Mouse (Mus musculus) limb, embryonic 12.5 days (tissue): ENCODE measurements at regions not wholly inside any gene's neighbourhood (a gene's known extent, or its start where the extent isn't known, plus 50 kb on each side); places are given as distances from the start of the nearest gene placed in this dataset.

Experiments
- ATAC-seq: fragments of 200-750 bp; cut with Nextera tagmentation; 2 replicates; pipeline ENCODE4 v1.8.0; 2017; ENCODE audit warnings: low read depth, moderate TSS enrichment; ENCODE audit not compliant: insufficient number of reproducible peaks, insufficient read depth, low FRiP score, low TSS enrichment
- H3K27ac ChIP-seq: fragments of 300-500 bp; sonication (generic); 2 replicates; pipeline ENCODE4 v1.5.1; 2016; ENCODE audit warnings: mild to moderate bottlenecking, moderate library complexity
- H3K27me3 ChIP-seq: fragments of 300-500 bp; sonication (generic); 2 replicates; pipeline ENCODE4 v1.6.1; 2016; ENCODE audit warnings: mild to moderate bottlenecking, moderate library complexity
- H3K36me3 ChIP-seq: fragments of 300-500 bp; sonication (generic); 2 replicates; pipeline ENCODE4 v1.6.1; 2016; ENCODE audit warnings: mild to moderate bottlenecking, moderate library complexity
- H3K4me1 ChIP-seq: fragments of 300-500 bp; sonication (generic); replicated peaks from 2 replicates; pipeline ENCODE4 v1.6.1; 2016
- H3K4me2 ChIP-seq: fragments of 300-500 bp; sonication (generic); 2 replicates; pipeline ENCODE4 v1.6.1; 2016; ENCODE audit warnings: mild to moderate bottlenecking, moderate library complexity
- H3K4me3 ChIP-seq: fragments of 300-500 bp; sonication (generic); replicated peaks from 2 replicates; pipeline ENCODE4 v1.5.1; 2016; ENCODE audit warnings: mild to moderate bottlenecking
- H3K9ac ChIP-seq: fragments of 300-500 bp; sonication (generic); replicated peaks from 2 replicates; pipeline ENCODE4 v1.6.1; 2016; ENCODE audit warnings: mild to moderate bottlenecking, moderate library complexity
- H3K9me3 ChIP-seq: fragments of 300-500 bp; sonication (generic); 2 replicates; pipeline ENCODE4 v1.6.1; 2016; ENCODE audit warnings: mild to moderate bottlenecking, moderate library complexity
- WGBS: fragments of 180-500 bp; shearing (Covaris S2); methylation state at CpG from one replicate; pipeline ENCODE4 v1.1.7; 2016; 5-methylcytosine and 5-hydroxymethylcytosine counted together

DNA sequence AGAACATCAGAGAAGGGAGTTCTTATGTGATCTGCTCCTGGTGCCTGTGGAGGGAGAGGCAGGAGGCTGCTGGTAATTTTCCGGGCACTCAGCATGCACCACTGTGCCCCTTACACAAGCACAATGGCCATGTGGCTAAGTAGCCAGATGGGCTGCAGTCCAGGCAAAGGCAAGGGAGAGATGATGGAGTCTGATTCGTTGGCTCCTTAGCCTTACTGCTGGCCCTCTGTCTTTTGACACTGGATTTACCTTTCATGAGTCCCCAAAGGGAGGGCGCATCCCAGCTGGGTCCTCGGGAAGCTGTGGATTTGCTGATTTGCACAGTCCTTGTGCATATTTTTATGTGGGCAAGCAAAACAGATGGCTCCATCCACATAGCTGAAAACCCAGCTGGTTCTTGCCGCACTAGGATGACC is 75.6 kb upstream of the 1700025G04Rik start:
- no peak overlapping the region for H3K9ac ChIP-seq
- H3K4me1 ChIP-seq: peaks cover 12% of the 10 kb centered on the region
- no peak overlapping the region for H3K4me2 ChIP-seq
- no peak for ATAC-seq
- no peaks in the 10 kb centered on the region for H3K9me3 ChIP-seq
- H3K36me3 ChIP-seq: no peaks in the 10 kb centered on the region
- 70% methylated on average over 5 of the region's 5 CpGs for WGBS
- H3K27me3 ChIP-seq: no peaks in the 10 kb centered on the region
- H3K27ac ChIP-seq: no peak overlapping the region
- H3K4me3 ChIP-seq: no peak overlapping the region

- 61% methylated on average over 12 of the region's 12 CpGs for WGBS
- Histone ChIP-seq H3K4me2 (no peak overlapping the region), H3K27ac (no peak overlapping the region), H3K27me3 (no peaks in the 10 kb centered on the region), H3K36me3 (no peaks in the 10 kb centered on the region), H3K4me1 (peaks cover 10% of the 10 kb centered on the region), H3K9me3 (no peaks in the 10 kb centered on the region), H3K9ac (no peak overlapping the region), H3K4me3 (no peak overlapping the region)
- ATAC-seq: no peak
Measured at GRCm38 (mm10) chr1:152164843-152165489, 75.0 kb upstream of the 1700025G04Rik start.

- H3K4me3 ChIP-seq: no peak overlapping the region
- no peaks in the 10 kb centered on the region for H3K27me3 ChIP-seq
- peaks cover 6% of the 10 kb centered on the region for H3K4me1 ChIP-seq
- H3K4me2 ChIP-seq: no peak overlapping the region
- no peaks in the 10 kb centered on the region for H3K9me3 ChIP-seq
- no peaks in the 10 kb centered on the region for H3K36me3 ChIP-seq
- H3K27ac ChIP-seq: no peak overlapping the region
- H3K9ac ChIP-seq: no peak overlapping the region
- no peak for ATAC-seq
- WGBS: 76% methylated on average over 5 of the region's 5 CpGs
Measured at GRCm38 (mm10) chr1:152164212-152164611, 74.3 kb upstream of the 1700025G04Rik start.

DNA sequence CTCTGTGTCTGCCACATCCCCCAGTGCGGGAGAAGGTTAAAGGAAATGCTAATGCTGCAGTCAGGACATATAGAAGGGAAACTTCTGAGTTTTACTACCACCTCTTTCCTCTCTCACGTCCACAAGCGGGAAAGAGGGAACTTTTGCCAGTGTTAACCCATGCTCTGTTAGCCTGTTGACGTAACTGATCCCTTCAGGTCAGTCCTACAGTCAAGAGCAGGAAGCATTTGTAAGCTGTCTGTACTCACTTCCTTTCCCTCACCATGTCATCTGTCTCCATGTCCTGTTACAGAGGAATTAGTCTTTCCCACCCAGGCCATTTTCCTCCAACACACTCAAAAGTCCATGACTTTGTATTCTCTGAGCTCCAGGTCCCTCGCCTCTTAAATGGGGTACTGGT is 62.5 kb upstream of the 1700025G04Rik start:
- whole genome bisulfite sequencing: 71% methylated on average over 5 of the region's 5 CpGs
- no peak overlapping the region for H3K9ac ChIP-seq
- H3K27ac ChIP-seq: no peak overlapping the region
- H3K4me2 ChIP-seq: no peak overlapping the region
- H3K36me3 ChIP-seq: no peaks in the 10 kb centered on the region
- H3K27me3 ChIP-seq: no peaks in the 10 kb centered on the region
- no peak for ATAC-seq
- no peaks in the 10 kb centered on the region for H3K9me3 ChIP-seq
- no peak overlapping the region for H3K4me3 ChIP-seq
- 0 out of 2 replicates have a peak, but pooled peaks cover 3% of the 10 kb centered on the region for H3K4me1 ChIP-seq

GRCm38 (mm10) chr1:152148731-152149130 is 58.8 kb upstream of the 1700025G04Rik start:
- H3K4me1 ChIP-seq: no peaks in the 10 kb centered on the region
- no peak overlapping the region for H3K27ac ChIP-seq
- 74% methylated on average over 3 of the region's 3 CpGs for WGBS
- H3K4me2 ChIP-seq: no peak overlapping the region
- no peaks in the 10 kb centered on the region for H3K36me3 ChIP-seq
- H3K9ac ChIP-seq: no peak overlapping the region
- no peaks in the 10 kb centered on the region for H3K27me3 ChIP-seq
- no peak overlapping the region for H3K4me3 ChIP-seq
- ATAC-seq: no peak
- no peaks in the 10 kb centered on the region for H3K9me3 ChIP-seq

GRCm38 (mm10) chr1:152140175-152140574 is 50.2 kb upstream of the 1700025G04Rik start:
- H3K27me3 ChIP-seq: no peaks in the 10 kb centered on the region
- WGBS: 82% methylated on average over 5 of the region's 5 CpGs
- H3K9ac ChIP-seq: no peak overlapping the region
- H3K4me2 ChIP-seq: no peak overlapping the region
- no peaks in the 10 kb centered on the region for H3K4me1 ChIP-seq
- peaks cover 6% of the 10 kb centered on the region; the same call in 1 of the 2 replicates for H3K9me3 ChIP-seq
- H3K36me3 ChIP-seq: no peaks in the 10 kb centered on the region
- ATAC-seq: no peak
- no peak overlapping the region for H3K27ac ChIP-seq
- no peak overlapping the region for H3K4me3 ChIP-seq
